Mouse (Mus musculus) left cerebral cortex, postnatal 25 days (tissue): ENCODE data around the gene Actc1. TPM values are rescaled to one million over a fixed set of nuclear protein-coding genes. Genes with fewer than 3 reads are reported as not detected.

Experiments
- DNase-seq, 2 experiments: peaks; one replicate each; pipeline ENCODE4 v3.0.0; 2022; ENCODE audit warnings: low spot score in 2 of 2, mixed read lengths in 1 of 2
- intact Hi-C: fragments of 180-260 bp; cut with DNase I; formaldehyde crosslinking; loops from one replicate; pipeline ENCODE4 v1.15.1; 2025
- total RNA-seq, 2 experiments: library from RNA; stranded (reverse); gene quantifications; 2 replicates each; pipeline ENCODE4 v1.2.3; 2021

The Actc1 gene
- total RNA-seq, 2 experiments from 2014 or later: not detected

DNA sequence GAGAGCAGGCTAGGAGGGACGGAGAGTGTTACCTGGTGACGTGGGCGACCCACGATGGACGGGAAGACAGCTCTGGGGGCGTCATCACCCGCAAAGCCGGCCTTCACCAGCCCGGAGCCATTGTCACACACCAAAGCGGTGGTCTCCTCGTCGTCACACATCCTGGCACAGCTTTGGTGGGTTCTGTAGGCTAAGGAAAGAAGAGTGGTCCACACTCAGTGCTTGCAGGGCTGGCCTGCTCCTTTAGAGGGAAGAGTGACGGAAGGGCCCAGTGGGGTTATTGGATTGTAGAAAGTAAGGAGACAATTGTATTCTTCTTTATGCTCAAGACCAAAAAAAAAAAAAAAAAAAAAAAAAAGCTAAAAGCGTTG lies 1.5 kb downstream of the Actc1 start:
- no peak for DNase-seq
- intact Hi-C loops: no loop called here

DNA sequence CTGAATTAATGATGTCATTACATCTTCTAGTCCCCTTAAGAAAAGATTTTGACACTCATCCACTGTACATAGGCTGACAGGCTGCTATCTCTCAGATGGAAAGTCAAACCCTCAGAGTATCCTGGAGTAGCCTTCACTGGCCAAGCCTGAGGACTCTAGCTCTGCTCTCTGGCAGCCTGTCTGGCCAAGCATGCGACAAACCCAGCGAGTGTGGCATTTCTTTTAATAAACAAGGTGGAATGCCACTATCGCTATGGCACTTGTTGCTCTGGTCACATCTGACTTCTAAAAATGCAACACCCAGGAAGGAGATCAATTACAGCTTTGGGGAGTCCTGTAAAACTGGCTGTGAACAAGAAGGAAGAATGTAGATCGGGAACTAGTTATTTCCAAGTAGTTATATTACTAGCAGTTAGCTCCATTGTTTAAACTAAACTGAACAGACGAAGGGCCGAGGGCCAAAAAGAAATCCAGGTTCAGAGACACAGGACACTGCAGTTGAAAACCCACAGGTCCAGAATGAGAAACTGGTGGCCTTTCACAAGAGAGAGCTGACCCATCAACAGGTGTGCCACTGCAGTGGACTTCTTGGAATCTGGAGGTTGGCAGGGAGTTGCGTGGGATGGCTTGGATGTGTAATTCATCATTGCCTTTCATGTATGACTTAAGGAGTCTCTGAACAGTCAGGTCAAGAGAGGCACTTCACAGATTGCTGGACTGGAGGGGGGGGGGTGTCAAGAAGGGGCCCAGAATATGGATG lies 2.1 kb downstream of the Actc1 start:
- DNase-seq: no peak
- intact Hi-C loops: no loop called here

DNA sequence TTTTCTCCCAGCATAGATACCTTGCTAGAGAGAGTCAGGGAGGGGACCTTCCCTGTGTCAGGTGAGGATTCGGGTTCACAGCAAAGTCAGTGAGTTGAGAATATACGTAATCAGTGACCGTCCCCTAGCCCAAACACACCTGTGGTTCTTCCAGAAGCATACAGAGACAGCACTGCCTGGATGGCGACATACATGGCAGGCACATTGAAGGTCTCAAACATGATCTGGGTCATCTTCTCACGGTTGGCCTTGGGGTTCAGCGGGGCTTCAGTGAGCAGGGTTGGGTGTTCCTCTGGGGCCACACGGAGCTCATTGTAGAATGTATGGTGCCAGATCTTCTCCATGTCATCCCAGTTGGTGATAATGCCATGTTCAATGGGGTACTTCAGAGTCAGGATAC lies 3.2 kb downstream of the Actc1 start:
- intact Hi-C loops: no loop called here
- no peak for DNase-seq

DNA sequence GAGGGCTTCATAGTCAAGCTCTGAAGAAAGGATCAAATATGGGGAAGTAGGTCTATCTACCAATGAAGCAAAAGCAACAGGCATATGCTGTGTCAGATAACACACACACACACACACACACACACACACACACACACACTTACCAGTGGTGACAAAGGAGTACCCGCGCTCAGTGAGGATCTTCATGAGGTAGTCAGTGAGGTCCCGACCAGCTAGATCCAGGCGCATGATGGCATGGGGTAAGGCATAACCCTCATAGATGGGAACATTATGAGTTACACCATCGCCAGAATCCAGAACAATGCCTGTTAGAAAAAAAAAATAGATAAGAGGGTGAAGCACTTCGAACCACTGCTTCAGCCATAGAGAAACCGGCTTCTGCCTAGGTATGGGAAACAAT lies 4.0 kb downstream of the Actc1 start:
- intact Hi-C loops: no loop called here
- no peak for DNase-seq

DNA sequence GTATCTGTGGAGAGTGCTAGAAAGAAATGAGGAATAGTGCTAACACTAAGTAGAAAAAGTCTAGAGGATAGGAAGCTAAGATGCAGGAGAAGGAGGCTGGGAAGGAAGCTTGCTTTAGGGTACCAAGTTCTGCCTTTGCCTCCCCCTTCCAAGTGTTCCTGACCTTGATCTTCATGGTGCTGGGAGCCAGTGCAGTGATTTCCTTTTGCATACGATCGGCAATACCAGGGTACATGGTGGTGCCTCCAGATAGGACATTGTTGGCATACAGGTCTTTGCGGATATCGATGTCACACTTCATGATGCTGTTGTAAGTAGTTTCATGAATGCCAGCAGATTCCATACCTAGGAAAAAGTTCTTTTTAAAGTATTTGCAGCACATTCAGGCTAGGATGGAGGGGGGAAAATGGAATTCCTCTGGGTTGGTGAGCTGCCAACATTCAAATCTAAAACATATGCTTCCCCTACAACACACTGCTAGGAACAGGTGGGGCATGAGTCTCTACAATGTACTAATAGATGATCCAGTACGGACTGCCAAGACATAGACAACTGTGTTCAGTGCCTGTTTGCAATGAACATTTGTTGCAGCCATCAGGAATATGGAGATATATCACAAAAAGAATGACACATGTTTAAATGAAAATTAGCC lies 5.3 kb downstream of the Actc1 start:
- DNase-seq: no peak
- intact Hi-C loops: no loop called here

DNA sequence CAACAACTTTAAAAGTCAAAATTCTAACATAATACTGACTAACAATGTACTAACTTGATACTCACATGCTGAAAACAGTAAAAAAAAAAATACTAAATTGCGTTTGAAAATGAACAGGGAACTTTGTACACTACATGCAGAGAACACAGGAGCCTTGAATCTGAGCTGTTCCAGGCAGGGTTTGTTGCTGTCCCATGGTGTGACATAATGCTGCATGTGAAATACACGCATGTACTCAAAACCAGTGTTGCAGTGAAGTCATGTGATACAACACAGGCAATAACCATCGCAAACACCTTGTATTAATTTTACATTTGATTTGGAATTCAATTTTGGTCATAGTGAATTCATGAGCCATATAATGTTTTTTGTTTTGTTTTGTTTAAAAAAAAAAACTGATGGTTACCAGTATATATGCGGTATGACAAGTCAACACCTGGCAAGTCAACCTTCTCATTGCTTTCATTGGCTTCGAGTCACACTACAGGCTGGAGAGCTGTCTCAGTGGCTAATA lies 7.1 kb downstream of the Actc1 start:
- DNase-seq: no peak

DNA sequence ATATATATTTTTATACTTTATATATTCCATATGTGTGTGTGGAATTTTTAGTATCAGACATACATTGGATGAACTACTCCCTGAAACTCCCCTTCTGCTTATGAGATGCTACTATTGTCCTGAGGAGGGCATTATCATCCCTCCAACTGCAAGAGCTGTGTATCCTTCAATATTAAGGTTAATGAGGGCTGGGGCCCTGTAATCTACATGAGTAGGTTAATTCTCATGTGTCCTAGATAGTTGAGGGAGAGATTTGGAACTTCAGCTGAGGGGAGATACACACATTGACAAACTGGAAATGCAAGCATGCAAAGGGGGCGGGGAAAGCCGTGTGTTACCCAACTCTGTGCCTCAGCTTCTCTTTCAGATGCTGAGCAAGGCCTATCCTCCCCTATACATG lies 15.4 kb downstream of the Actc1 start:
- intact Hi-C loops: no loop called here
- DNase-seq: no peak

More for the DNA sequence above, 7.1 kb downstream of the Actc1 start:
- intact Hi-C loops: no loop called here

DNA sequence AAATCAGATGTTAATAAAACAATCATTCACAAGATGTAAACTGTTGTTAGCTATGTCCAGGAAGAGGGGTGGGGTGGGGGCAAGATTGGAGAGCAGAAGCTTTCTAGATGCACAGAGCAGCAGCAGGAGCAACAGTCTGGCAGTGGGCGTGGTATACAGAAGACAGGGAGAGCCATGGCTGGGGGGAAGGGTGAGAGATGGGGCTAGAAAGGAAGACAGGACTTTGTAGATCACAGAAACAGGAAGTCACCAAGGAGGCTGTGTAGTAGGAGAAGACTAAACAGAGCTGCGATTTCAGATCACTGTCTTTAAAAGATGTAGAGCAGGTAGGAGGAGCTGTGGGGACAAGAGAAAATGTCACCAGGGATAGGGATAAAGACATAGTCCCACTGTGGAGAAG lies 21.1 kb downstream of the Actc1 start:
- intact Hi-C loops: no loop called here
- no peak for DNase-seq

DNA sequence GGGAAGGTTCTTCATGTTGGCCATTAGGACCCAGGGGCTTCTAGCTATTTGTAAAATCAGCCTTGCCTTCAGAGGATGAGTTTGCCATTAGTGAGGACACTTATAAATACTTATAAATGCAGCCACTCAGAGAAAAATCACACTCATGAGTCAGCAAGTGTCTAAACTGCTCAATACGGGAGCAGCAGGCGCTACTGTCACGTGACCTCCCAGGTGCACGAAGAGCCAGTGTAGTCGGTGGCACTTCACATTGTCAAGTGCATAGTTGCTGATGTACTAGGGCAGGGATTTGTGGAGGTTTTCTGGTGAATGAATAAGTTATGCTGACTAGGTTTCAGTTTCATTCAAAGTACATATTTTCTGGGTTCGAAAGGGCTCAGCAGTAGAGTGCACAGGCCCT lies 30.0 kb downstream of the Actc1 start:
- intact Hi-C loops: no loop called here
- no peak for DNase-seq

DNA sequence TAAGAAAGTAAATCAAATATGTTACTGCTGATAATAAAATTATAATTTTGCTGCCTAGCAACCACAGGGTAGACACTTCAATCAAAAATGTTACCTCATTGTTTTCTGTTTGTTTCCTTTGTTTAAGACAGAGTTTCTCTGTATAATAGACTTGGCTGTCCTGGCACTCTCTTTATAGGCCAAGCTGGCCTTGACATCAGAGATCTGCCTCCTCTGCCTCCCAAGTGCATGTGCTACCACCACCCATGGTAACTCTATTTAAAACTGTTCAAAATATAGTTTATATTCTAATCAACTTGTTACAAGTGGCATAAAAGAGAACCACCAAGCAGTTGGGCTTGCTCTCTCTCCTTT lies 33.2 kb downstream of the Actc1 start:
- no peak for DNase-seq
- intact Hi-C loops: no loop called here

DNA sequence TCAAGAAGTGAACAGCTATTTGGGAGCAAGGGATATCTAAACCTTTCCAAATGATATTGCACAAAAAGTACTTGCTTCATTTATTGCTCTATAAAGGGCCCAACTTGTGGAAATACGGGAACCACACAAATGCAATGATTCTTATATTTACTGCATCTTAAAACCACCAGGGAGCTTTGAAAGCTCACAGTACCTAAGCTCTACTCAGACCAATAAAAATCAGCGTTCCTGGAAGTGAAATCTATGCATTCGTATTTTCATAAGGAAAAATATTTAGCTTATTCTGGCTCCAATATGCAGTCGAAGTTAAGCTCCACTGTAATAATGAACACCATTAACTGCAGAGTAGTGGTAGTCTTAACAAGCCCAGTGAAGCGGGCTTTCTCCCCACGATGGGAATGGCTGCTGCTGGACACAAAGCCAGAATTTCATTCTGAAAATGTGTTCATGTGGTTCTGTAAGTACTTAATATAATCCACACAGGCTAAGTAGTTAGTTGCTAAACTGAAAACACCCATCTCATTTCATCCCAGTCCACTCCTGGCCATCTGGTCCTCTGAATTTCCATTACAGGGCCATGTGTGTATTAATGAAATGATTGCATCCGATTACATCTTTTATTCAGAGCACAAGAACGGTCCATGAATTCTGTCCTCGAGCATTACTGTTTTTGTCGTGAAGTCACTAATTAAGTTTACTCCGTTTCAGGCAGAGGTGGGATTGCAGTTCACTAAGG lies 33.7 kb downstream of the Actc1 start:
- intact Hi-C loops: no loop called here
- no peak for DNase-seq

DNA sequence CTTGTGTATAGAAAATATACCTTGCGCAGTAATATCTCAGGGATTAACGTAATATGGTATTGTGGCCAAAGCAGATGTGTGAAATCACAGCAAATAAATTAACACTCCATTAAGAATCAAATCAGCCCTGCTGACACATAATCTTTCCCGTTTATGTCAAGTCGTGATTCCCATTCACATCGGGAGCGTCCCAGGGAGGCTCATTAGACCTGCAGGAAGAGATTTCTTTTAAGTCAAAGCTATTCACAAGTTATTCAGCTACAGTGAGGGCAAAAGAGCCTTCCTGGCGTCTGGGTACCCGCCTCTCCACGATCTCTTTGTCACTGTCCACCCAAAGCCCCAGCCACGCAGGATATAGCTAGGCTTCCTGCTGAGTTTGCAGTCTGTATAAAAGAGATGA lies 35.2 kb downstream of the Actc1 start:
- DNase-seq: no peak
- intact Hi-C loops: no loop called here

DNA sequence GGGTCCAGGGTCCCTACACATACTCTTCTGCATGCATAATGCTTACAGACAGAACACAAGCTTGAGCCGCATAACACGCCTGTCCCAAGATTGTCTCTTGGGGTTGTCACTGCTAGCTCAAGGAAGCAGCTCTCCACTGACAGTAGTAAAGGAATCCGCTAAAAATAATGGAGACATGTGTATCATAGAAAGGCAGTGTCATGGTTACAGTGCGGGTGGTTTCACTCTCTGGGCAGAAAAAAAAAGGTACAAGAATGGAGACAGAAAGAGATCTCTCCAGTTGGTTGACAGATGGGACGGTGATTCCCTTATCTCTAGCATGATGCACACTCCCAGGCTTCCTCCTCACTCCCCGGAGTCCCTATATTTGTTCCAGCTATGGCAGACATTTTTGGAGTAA lies 38.5 kb downstream of the Actc1 start:
- DNase-seq: peak in 1 of 2 experiments; percentile 67
- intact Hi-C loops: loop anchor here (2.0 kb wide), 1 partner anchor 80 kb away; no protein-coding TSS in a partner anchor

DNA sequence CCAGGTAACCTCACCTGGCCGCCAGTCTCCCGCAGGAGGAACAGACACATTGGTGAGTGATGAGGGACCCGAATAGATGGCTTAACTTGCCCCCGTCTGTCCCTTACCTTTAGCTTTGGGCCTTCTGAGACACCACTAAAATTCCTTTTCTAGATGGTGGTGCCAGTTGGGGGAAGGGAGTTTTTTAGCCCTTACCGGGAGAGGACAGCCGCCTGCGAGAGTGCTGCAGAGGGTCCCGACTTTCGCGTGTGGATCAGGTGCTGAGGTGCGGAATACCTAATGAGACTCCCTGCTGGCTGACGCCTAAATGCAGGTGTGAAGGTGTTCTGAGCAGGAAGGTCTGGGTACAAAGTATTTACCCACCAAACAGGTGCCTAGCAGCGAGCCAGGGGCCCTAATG lies 39.5 kb downstream of the Actc1 start:
- intact Hi-C loops: loop anchor here (2.0 kb wide), 1 partner anchor 81 kb away; no protein-coding TSS in a partner anchor
- DNase-seq: no peak

DNA sequence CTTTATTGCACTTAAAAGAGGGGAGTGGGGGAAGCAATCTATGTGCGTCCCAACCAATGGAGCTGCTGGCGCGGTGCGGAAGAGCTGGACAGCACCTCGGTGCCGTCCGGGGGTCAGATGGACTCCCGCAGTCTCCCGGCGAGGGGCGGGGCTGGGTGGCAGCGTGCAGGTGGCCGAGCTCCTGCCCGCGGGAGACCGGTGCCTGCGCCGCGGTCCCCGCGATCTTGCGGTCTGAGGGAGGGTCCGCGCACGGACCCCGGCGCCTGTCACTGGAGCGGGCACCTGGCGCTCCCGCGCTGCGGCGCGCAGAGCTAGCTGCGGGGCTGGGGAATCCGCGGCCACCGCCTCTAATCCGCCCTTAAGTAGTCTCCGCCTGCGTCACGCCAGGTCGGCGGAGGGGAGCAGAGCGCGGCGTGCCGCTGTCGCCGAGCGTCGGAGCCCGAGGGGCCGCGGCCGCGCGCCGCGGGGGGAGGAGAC lies 40.0 kb downstream of the Actc1 start, which contains the start of gene Gjd2:
TSS of gene Gjd2 (minus strand) at position 325 of the 477 bp plus-strand sequence.
- intact Hi-C loops: no loop called here
- DNase-seq: peak in 1 of 2 experiments; percentile 11

DNA sequence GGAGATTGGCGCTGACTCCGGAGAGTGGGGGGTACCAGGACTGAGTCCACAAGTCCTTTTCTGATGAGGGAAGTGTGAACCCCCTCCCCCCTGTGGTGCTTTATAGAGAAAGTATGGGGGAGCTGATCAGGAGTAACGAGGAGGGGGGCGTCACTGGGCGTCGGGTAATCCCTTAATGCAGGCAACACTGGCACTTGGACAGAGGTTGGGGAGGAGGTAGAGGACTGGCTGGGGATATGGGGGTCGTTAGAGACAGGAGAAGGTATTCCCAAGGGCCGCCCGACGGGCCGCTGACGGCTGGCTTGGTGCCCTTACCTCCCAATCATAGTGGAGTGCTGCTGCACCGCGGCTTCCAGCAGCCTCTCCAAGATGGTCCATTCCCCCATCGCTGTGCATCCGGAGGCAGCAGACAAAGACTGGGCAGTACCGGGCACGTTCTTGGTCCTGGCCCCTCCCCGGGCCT lies 40.6 kb downstream of the Actc1 start:
- intact Hi-C loops: no loop called here
- no peak for DNase-seq

DNA sequence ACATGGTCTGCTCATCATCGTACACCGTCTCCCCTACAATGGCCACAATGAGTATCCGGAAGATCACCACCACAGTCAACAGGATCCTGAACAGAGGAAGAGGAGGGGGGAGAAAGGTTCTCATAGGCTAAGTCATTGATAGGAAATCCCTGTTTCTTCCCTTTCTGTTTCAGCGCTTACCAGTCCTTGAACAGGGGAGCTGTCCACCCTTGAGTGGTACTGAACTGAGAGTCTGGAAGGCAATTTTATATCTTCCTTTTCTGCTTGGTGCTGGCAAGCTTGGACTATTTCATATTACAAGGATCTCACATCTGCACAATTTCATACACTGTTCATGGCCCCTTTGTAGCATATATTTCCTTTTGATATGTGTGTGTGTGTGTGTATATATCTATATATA lies 41.5 kb downstream of the Actc1 start:
- intact Hi-C loops: no loop called here
- no peak for DNase-seq

DNA sequence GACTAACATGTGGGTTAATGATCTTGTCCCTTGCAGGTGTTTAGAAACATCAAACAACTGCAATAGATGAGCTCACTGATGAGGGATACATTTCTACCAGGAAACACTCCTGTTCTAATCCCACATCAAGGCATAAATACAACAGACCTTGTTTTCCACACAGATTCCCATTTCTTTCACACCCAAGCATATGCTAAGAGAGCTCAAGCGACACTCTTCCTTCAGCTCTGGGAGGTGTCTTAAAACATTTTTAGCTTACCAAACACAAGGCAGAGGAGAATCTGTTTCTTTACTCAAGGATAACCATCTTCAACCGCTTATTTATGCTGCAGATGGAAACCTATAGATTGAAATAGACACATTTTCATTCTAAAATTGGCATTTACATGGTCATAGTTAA lies 45.0 kb downstream of the Actc1 start:
- intact Hi-C loops: no loop called here
- peak in 1 of 2 experiments; percentile 65 for DNase-seq

DNA sequence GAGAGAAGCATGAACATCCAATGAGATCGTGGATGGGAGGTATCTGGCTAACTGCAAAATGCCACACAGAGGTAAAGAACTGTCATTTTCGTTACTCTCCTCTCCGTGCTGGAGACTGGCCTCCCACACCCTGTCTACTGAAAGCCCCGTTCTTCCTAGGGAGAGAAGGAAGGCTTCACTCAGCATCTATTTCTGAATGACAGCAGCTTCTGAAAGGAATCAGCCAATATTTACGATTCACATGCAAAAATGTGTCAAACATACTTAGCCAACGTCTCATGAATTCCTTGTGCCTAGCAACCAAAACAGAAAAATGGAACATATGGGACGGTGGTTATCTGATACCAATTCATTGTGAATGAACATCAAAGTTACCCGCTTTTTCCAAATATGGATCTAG lies 55.9 kb downstream of the Actc1 start:
- intact Hi-C loops: no loop called here
- no peak for DNase-seq
